Mouse (Mus musculus) midbrain, embryonic 12.5 days (tissue): Measurements from ENCODE around the gene Emilin2. TPM values are rescaled to one million over a fixed set of nuclear protein-coding genes. Genes with fewer than 3 reads are reported as not detected.

ENCODE experiments used
- ATAC-seq: fragments of 200-750 bp; cut with Nextera tagmentation; 2 replicates; pipeline ENCODE4 v1.8.0; 2017; ENCODE audit warnings: low read depth, moderate TSS enrichment, moderate library complexity; ENCODE audit not compliant: low FRiP score
- H3K27ac ChIP-seq: fragments of 300-500 bp; sonication (generic); replicated peaks from 2 replicates; pipeline ENCODE4 v1.5.1; 2016; ENCODE audit warnings: mild to moderate bottlenecking
- H3K27me3 ChIP-seq: fragments of 300-500 bp; sonication (generic); 2 replicates; pipeline ENCODE4 v1.6.1; 2016; ENCODE audit warnings: mild to moderate bottlenecking
- H3K36me3 ChIP-seq: fragments of 300-500 bp; sonication (generic); 2 replicates; pipeline ENCODE4 v1.6.1; 2016
- H3K4me1 ChIP-seq: fragments of 300-500 bp; sonication (generic); 2 replicates; pipeline ENCODE4 v1.6.1; 2016
- H3K4me2 ChIP-seq: fragments of 300-500 bp; sonication (generic); replicated peaks from 2 replicates; pipeline ENCODE4 v1.6.1; 2016; ENCODE audit warnings: mild to moderate bottlenecking, moderate library complexity
- H3K4me3 ChIP-seq: fragments of 300-500 bp; sonication (generic); 2 replicates; pipeline ENCODE4 v1.5.1; 2016; ENCODE audit warnings: mild to moderate bottlenecking
- H3K9ac ChIP-seq: fragments of 300-500 bp; sonication (generic); replicated peaks from 2 replicates; pipeline ENCODE4 v1.6.1; 2016; ENCODE audit warnings: mild to moderate bottlenecking, moderate library complexity
- H3K9me3 ChIP-seq: fragments of 300-500 bp; sonication (generic); 2 replicates; pipeline ENCODE4 v1.6.1; 2016; ENCODE audit warnings: mild to moderate bottlenecking
- WGBS: fragments of 180-500 bp; shearing (Covaris S2); methylation state at CpG from one replicate; pipeline ENCODE4 v1.1.7; 2016; 5-methylcytosine and 5-hydroxymethylcytosine counted together
- polyA plus RNA-seq: library from polyadenylated mRNA; unstranded; fragments of >200 nt; fragmentation: Nextera tagmentation; extraction: Ambion mirVana; gene quantifications from 2 replicates; pipeline ENCODE4 v1.2.1, GENCODE M21; 2016

Gene Emilin2
- polyA plus RNA-seq, 1 experiment from 2014 or later, result 9.9 TPM

DNA sequence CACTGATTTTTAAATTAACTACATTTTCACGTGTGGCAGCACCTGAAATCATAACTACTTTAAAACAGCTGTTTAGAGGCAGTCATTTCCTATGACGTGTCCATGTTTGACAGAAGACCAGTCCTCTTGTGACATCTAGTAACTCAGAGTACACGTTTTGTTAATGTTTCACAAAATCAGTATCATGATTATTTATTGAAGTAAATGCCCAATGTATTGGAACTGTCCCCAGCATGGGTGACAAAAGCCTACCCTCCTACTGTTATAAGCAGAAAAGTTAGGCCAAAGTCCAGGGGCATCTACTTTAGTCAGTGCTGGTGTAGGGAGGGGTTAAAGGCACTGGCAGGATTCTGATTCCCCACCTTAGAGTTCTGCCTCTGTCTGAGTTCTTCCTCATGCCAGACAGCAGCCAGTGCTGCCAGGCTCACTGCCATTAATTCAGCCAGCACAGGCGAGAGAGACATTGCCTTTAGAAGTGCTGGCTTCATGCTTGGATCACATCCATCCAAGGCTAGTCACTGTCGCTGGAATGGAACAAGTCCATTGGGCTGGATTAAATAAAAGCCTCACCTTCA, 94.6 kb downstream of the Emilin2 start:
- Histone ChIP-seq H3K27me3 (no peaks in the 10 kb centered on the region), H3K36me3 (peaks cover 17% of the 10 kb centered on the region), H3K9me3 (peaks cover 2% of the 10 kb centered on the region; the same call in 1 of the 2 replicates), H3K4me2 (no peak overlapping the region), H3K4me3 (no peak overlapping the region), H3K27ac (no peak overlapping the region), H3K9ac (no peak overlapping the region), H3K4me1 (0 out of 2 replicates have a peak, but pooled peaks cover under 1% of the 10 kb centered on the region)
- 95% methylated on average over 5 of the region's 5 CpGs for WGBS
- no peak for ATAC-seq

DNA sequence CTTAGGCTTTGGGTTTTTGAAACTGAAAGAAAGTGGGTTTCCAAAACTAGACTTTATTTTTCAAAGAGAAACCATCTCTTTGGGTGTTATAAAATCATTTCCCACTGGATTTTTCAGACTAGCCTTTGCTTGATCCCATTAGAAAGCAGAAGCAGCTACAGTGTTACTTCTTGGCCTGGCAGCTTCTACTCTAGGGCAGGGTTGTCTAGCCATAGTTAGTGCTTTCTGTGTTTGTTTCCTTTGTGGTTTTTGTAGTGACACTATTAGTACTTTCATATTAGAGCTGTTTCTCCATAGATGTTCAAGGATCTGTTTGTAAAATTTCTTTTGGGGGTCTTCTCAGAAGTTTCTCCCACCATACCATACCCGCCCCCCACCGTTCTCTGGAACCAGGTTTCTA, 95.5 kb downstream of the Emilin2 start:
- Histone ChIP-seq H3K9me3 (peaks cover 2% of the 10 kb centered on the region; the same call in 1 of the 2 replicates), H3K36me3 (peaks cover 17% of the 10 kb centered on the region), H3K27ac (no peak overlapping the region), H3K4me1 (0 out of 2 replicates have a peak, but pooled peaks cover 4% of the 10 kb centered on the region), H3K27me3 (no peaks in the 10 kb centered on the region), H3K4me3 (no peak overlapping the region), H3K9ac (no peak overlapping the region), H3K4me2 (no peak overlapping the region)
- ATAC-seq, result no peak
- WGBS, result 95% methylated on average over 2 of the region's 2 CpGs

GRCm38 (mm10) chr17:71215241-71215839, 96.4 kb downstream of the Emilin2 start:
- ATAC-seq, result no peak
- no peak overlapping the region for H3K4me2 ChIP-seq

GRCm38 (mm10) chr17:71214514-71215240, 97.1 kb downstream of the Emilin2 start:
- no peak overlapping the region for H3K4me3 ChIP-seq
- peaks cover 2% of the 10 kb centered on the region; the same call in 1 of the 2 replicates for H3K9me3 ChIP-seq
- no peak overlapping the region for H3K4me2 ChIP-seq
- no peak overlapping the region for H3K27ac ChIP-seq
- no peak overlapping the region for H3K9ac ChIP-seq
- WGBS, result 92% methylated on average over 17 of the region's 17 CpGs
- ATAC-seq, result no peak
- no peaks in the 10 kb centered on the region for H3K27me3 ChIP-seq
- H3K4me1 ChIP-seq, result 0 out of 2 replicates have a peak, but pooled peaks cover 4% of the 10 kb centered on the region
- H3K36me3 ChIP-seq, result peaks cover 11% of the 10 kb centered on the region

More at GRCm38 (mm10) chr17:71215241-71215839, 96.4 kb downstream of the Emilin2 start:
- H3K36me3 ChIP-seq, result peaks cover 13% of the 10 kb centered on the region
- 0 out of 2 replicates have a peak, but pooled peaks cover 4% of the 10 kb centered on the region for H3K4me1 ChIP-seq
- H3K4me3 ChIP-seq, result no peak overlapping the region
- WGBS, result 84% methylated on average over 2 of the region's 2 CpGs
- H3K27me3 ChIP-seq, result no peaks in the 10 kb centered on the region
- H3K9ac ChIP-seq, result no peak overlapping the region
- peaks cover 2% of the 10 kb centered on the region; the same call in 1 of the 2 replicates for H3K9me3 ChIP-seq
- H3K27ac ChIP-seq, result no peak overlapping the region

DNA sequence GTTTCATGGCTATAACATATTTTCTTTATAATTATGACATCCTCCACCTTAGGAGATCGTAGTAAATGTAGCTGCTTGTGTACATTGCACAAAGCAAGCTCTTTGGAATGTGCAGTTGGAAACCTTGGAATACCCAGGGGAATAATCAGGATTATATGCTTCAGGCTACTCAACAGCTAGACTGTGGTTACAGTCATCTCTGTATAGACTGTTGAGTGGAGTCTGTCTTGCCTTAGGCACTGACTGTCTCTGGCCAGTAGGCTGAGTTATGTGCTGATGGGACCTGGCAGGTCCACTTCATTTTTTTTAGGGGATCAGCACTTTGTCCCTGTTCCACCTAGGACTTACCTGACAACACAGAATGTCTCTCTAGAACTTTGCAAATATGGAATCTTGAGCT, 98.1 kb downstream of the Emilin2 start:
- WGBS, result 82% methylated on average over 1 of the region's 1 CpGs
- peaks cover 2% of the 10 kb centered on the region; the same call in 1 of the 2 replicates for H3K9me3 ChIP-seq
- no peak overlapping the region for H3K9ac ChIP-seq
- 0 out of 2 replicates have a peak, but pooled peaks cover 4% of the 10 kb centered on the region for H3K4me1 ChIP-seq
- H3K4me3 ChIP-seq, result no peak overlapping the region
- no peaks in the 10 kb centered on the region for H3K27me3 ChIP-seq
- ATAC-seq, result no peak
- H3K36me3 ChIP-seq, result peaks cover 11% of the 10 kb centered on the region
- H3K27ac ChIP-seq, result no peak overlapping the region
- H3K4me2 ChIP-seq, result no peak overlapping the region

- H3K27me3 ChIP-seq, result no peaks in the 10 kb centered on the region
- H3K4me3 ChIP-seq, result no peak overlapping the region
- H3K4me2 ChIP-seq, result no peak overlapping the region
- WGBS, result 66% methylated on average over 6 of the region's 6 CpGs
- no peak overlapping the region for H3K9ac ChIP-seq
- H3K9me3 ChIP-seq, result no peaks in the 10 kb centered on the region
- H3K27ac ChIP-seq, result no peak overlapping the region
- ATAC-seq, result 0 out of 2 replicates have a peak, but pooled peaks have one; percentile 23
- H3K4me1 ChIP-seq, result 0 out of 2 replicates have a peak, but pooled peaks cover 4% of the 10 kb centered on the region
- peaks cover 2% of the 10 kb centered on the region; the same call in 1 of the 2 replicates for H3K36me3 ChIP-seq
These were observed 99.7 kb downstream of the Emilin2 start for GRCm38 (mm10) chr17:71211962-71212646.

GRCm38 (mm10) chr17:71209936-71210335, 101.8 kb downstream of the Emilin2 start:
- H3K4me1 ChIP-seq, result 0 out of 2 replicates have a peak, but pooled peaks cover 4% of the 10 kb centered on the region
- no peaks in the 10 kb centered on the region for H3K27me3 ChIP-seq
- no peak overlapping the region for H3K27ac ChIP-seq
- no peaks in the 10 kb centered on the region for H3K9me3 ChIP-seq
- no peak overlapping the region for H3K9ac ChIP-seq
- no peak overlapping the region for H3K4me3 ChIP-seq
- 90% methylated on average over 3 of the region's 3 CpGs for WGBS
- no peak overlapping the region for H3K4me2 ChIP-seq
- no peaks in the 10 kb centered on the region for H3K36me3 ChIP-seq
- no peak for ATAC-seq

GRCm38 (mm10) chr17:71208921-71209320, 102.9 kb downstream of the Emilin2 start:
- ATAC-seq, result no peak
- H3K36me3 ChIP-seq, result no peaks in the 10 kb centered on the region
- no peak overlapping the region for H3K27ac ChIP-seq
- no peak overlapping the region for H3K4me2 ChIP-seq
- H3K4me1 ChIP-seq, result 0 out of 2 replicates have a peak, but pooled peaks cover 4% of the 10 kb centered on the region
- H3K9ac ChIP-seq, result no peak overlapping the region
- no peak overlapping the region for H3K4me3 ChIP-seq
- no peaks in the 10 kb centered on the region for H3K27me3 ChIP-seq
- H3K9me3 ChIP-seq, result no peaks in the 10 kb centered on the region
- 95% methylated on average over 1 of the region's 1 CpGs for WGBS

DNA sequence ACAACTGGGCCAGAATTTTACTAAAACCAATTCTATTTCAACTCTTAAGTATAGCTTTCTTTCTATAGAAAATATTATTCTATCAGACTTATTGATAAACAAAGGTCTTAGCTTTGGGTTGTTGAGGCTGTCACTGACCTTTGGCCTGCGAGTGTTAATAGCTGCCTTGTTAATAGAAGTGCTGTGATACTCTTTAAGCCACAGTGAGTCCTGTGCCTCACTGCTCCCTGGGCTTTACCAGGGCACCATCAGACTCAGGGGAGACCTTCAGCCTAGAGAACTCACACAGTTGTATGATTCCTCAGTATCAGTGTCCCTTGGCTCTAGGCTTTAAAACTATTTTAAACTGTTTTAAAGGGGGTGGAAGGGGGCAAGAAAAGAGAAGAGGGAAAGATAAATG, 103.4 kb downstream of the Emilin2 start:
- WGBS, result 97% methylated on average over 1 of the region's 1 CpGs
- H3K4me1 ChIP-seq, result 0 out of 2 replicates have a peak, but pooled peaks cover 4% of the 10 kb centered on the region
- no peaks in the 10 kb centered on the region for H3K27me3 ChIP-seq
- no peak overlapping the region for H3K9ac ChIP-seq
- no peaks in the 10 kb centered on the region for H3K9me3 ChIP-seq
- ATAC-seq, result no peak
- H3K4me3 ChIP-seq, result no peak overlapping the region
- no peak overlapping the region for H3K4me2 ChIP-seq
- no peaks in the 10 kb centered on the region for H3K36me3 ChIP-seq
- H3K27ac ChIP-seq, result no peak overlapping the region

- H3K4me2 ChIP-seq, result no peak overlapping the region
- no peaks in the 10 kb centered on the region for H3K36me3 ChIP-seq
- no peak for ATAC-seq
- 0 out of 2 replicates have a peak, but pooled peaks cover 4% of the 10 kb centered on the region for H3K4me1 ChIP-seq
- H3K4me3 ChIP-seq, result no peak overlapping the region
- WGBS, result 91% methylated on average over 3 of the region's 3 CpGs
- H3K9ac ChIP-seq, result no peak overlapping the region
- no peaks in the 10 kb centered on the region for H3K27me3 ChIP-seq
- no peak overlapping the region for H3K27ac ChIP-seq
- no peaks in the 10 kb centered on the region for H3K9me3 ChIP-seq
These were observed 104.5 kb downstream of the Emilin2 start for GRCm38 (mm10) chr17:71207268-71207667.

GRCm38 (mm10) chr17:71206136-71206893, 105.5 kb downstream of the Emilin2 start:
- H3K27ac ChIP-seq, result no peak overlapping the region
- H3K36me3 ChIP-seq, result no peaks in the 10 kb centered on the region
- H3K9me3 ChIP-seq, result no peaks in the 10 kb centered on the region
- no peaks in the 10 kb centered on the region for H3K27me3 ChIP-seq
- no peak overlapping the region for H3K4me3 ChIP-seq
- H3K4me1 ChIP-seq, result no peaks in the 10 kb centered on the region
- 84% methylated on average over 12 of the region's 12 CpGs for WGBS
- H3K9ac ChIP-seq, result no peak overlapping the region
- H3K4me2 ChIP-seq, result no peak overlapping the region
- no peak for ATAC-seq
